Mouse (Mus musculus): ENCODE results near the gene Galnt7. TPM values are rescaled to one million over a fixed set of nuclear protein-coding genes. Genes with fewer than 3 reads are reported as not detected.
A peak's percentile ranks its signal among the peaks of the same experiment; 100 is the strongest.

The Galnt7 gene
- total and polyA plus RNA-seq, 3 experiments, result 26.7 to 33.5 (median 32.7) TPM

DNA sequence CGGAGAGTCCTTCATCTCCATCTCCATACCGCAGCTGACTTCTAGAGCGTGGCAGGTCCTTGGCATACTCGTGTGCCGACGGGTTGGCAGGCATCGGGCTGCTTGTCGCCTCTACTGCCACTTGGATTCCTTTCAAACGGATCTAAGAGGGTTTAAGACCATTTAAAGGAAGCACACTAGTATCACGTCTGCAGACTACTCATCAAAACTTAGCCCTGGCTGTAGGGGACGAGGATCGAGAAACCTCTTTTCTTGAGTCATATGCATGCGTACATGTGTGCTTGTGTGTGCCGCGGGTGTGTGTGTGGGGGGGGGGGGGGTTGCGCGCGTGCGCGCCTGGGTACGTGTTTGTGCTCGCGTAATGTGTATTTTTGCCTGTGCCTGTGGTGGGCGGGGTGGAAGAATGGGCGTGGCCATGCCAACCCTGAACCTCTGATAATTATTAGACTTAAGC lies 164.5 kb downstream of the Galnt7 start:
- DNase-seq (ENCODE audit: extremely low read depth), result peak; percentile 72
- Histone ChIP-seq H3K79me2 (replicated peaks; ENCODE audit: control insufficient read depth, extremely low read depth, insufficient read depth, poor library complexity, severe bottlenecking) (peaks cover 10% of the 10 kb centered on the region), H3K9me3 (replicated peaks; ENCODE audit: low read length) (no peaks in the 10 kb centered on the region), H3K27me3 (replicated peaks) (no peaks in the 10 kb centered on the region), H3K36me3 (replicated peaks in 1 of 2; ENCODE audit: control insufficient read depth in 1 of 2, insufficient read depth in 1 of 2, low read length in 1 of 2) (peaks cover 0 to 6% of the 10 kb centered on the region in 2 experiments), H3K4me2 (ENCODE audit: insufficient read depth, low read depth, poor library complexity, severe bottlenecking) (peak overlapping the region; percentile 43), H3K4me1 (ENCODE audit: control insufficient read depth in 1 of 2, insufficient read depth in 2 of 2) (peaks cover 3 to 18% of the 10 kb centered on the region in 2 experiments; a peak in 2 of 4 replicates), H3K4me3 (replicated peaks in 1 of 3; ENCODE audit: low read depth in 2 of 3, low read length in 2 of 3, poor library complexity in 1 of 3) (peak overlapping the region; percentile 85 to 94 (median 89)), H3K9ac (ENCODE audit: insufficient read depth, low read depth) (peak overlapping the region; percentile 92), H3K27ac (ENCODE audit: insufficient read depth, low read depth) (peak overlapping the region; percentile 76)
- dilution Hi-C loops (cut with MboI; ENCODE audit: extremely low pct_ligation_motif_present, extremely low pct_unique_long_range_greater_than_20kb, low sequenced_read_pairs) (no loop called here), in situ Hi-C loops (cut with MboI; ENCODE audit: low pct_ligation_motif_present, low pct_unique_long_range_greater_than_20kb, low sequenced_read_pairs) (no loop called here)
- no peak for TF ChIP-seq KAT2A (IDR thresholded peaks at IDR 0.05; ENCODE audit: insufficient replicate concordance, low read length)
- TF ChIP-seq ZC3H11A (IDR thresholded peaks at IDR 0.05; ENCODE audit: low read depth, low read length), result no peak
- TF ChIP-seq USF1 (IDR thresholded peaks at IDR 0.05; ENCODE audit: low read depth, low read length), result no peak
- 0 out of 2 replicates have a peak, but pooled peaks have one; percentile 12 for TF ChIP-seq MYC (IDR thresholded peaks at IDR 0.05; ENCODE audit: low read depth, low read length)
- 0 out of 2 replicates have a peak, but pooled peaks have one; percentile 70 for TF ChIP-seq MAZ (IDR thresholded peaks at IDR 0.05; ENCODE audit: low read depth, low read length)
- TF ChIP-seq MXI1 (IDR thresholded peaks at IDR 0.05; ENCODE audit: low read depth, low read length), result 0 out of 2 replicates have a peak, but pooled peaks have one; percentile 25
- TF ChIP-seq ZKSCAN1 (IDR thresholded peaks at IDR 0.05; ENCODE audit: borderline replicate concordance, low read depth, low read length), result no peak
- TF ChIP-seq BHLHE40 (IDR thresholded peaks at IDR 0.05; ENCODE audit: low read depth, low read length), result peak; percentile 87
- TF ChIP-seq POLR2A (IDR thresholded peaks at IDR 0.05; ENCODE audit: low read depth, low read length), result peak; percentile 52; the same call in 1 of the 2 replicates
- no peak for TF ChIP-seq CTCF (conservative IDR thresholded peaks at IDR 0.05 in 1 of 2, IDR thresholded peaks at IDR 0.05 in 1 of 2; ENCODE audit: low read depth in 2 of 2, low read length in 2 of 2)
- TF ChIP-seq MAX (IDR thresholded peaks at IDR 0.05; ENCODE audit: low read length), result peak; percentile 17; the same call in 1 of the 2 replicates
- no peak for TF ChIP-seq JUN (IDR thresholded peaks at IDR 0.05; ENCODE audit: insufficient read depth, low read depth, low read length)
- peak; percentile 81 for TF ChIP-seq NRF1 (IDR thresholded peaks at IDR 0.05; ENCODE audit: low read depth, low read length)
- TF ChIP-seq NELFE (IDR thresholded peaks at IDR 0.05; ENCODE audit: low read depth, low read length), result peak; percentile 48
- no peak for TF ChIP-seq ZMIZ1 (IDR thresholded peaks at IDR 0.05; ENCODE audit: low read depth, low read length)
- 0 out of 2 replicates have a peak, but pooled peaks have one; percentile 27 for TF ChIP-seq TCF12 (IDR thresholded peaks at IDR 0.05; ENCODE audit: low read depth, low read length)
- TF ChIP-seq MEF2A (IDR thresholded peaks at IDR 0.05; ENCODE audit: borderline replicate concordance, low read depth, low read length), result peak; percentile 73

DNA sequence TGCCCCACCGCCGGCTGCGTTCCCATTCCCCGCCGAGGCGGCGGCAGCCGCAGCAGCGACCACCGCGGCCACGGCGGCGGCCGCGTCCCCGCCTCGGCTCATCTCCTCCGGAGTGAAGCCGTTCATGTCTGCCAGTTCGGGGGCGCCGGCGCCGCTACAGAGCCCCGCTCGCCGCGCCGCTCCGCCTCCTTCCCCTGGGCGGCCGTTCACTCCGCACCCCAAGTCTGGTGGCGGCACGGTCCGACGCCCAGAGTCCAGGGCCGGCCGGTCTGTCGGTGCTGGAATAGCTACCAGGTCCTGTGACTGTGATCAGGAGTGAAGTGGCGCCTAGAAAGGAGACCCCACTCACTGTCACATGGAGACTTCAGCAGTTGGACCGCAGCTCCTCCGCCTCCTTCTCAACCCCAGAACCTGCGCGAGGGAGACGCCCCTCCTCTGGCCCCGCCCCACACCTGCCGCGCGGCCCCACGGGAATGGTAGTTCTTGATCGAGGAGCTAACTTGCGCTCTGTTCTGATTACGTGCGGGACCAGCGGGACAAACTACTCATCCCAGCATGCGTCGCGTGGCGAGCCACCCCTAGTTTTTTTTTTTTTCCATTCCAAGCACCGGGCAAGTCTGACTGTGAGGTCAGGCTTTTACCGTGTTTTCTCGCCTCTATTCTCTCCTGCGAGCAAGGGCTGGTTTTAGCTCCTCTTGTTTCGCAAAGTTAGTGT lies 165.2 kb downstream of the Galnt7 start, which contains the start of gene Sap30:
Gene Sap30, minus strand, starts transcription at position 420 of the 715 bp plus-strand sequence.
- H3K4me1 ChIP-seq (ENCODE audit: control insufficient read depth in 1 of 2, insufficient read depth in 2 of 2), result peaks cover 3 to 18% of the 10 kb centered on the region in 2 experiments; a peak in 2 of 4 replicates
- peak within 1 kb of the TSS; percentile 85 to 95 (median 89) for H3K4me3 ChIP-seq (replicated peaks in 1 of 3; ENCODE audit: low read depth in 2 of 3, low read length in 2 of 3, poor library complexity in 1 of 3)
- peak within 1 kb of the TSS; percentile 76 for H3K27ac ChIP-seq (ENCODE audit: insufficient read depth, low read depth)
- dilution Hi-C loops (cut with MboI; ENCODE audit: extremely low pct_ligation_motif_present, extremely low pct_unique_long_range_greater_than_20kb, low sequenced_read_pairs), result no loop called here
- peaks cover 0 to 7% of the 10 kb centered on the region in 2 experiments for H3K36me3 ChIP-seq (replicated peaks in 1 of 2; ENCODE audit: control insufficient read depth in 1 of 2, insufficient read depth in 1 of 2, low read length in 1 of 2)
- no peaks in the 10 kb centered on the region for H3K27me3 ChIP-seq (replicated peaks)
- peaks cover 10% of the 10 kb centered on the region for H3K79me2 ChIP-seq (replicated peaks; ENCODE audit: control insufficient read depth, extremely low read depth, insufficient read depth, poor library complexity, severe bottlenecking)
- peak within 1 kb of the TSS; percentile 81 for H3K4me2 ChIP-seq (ENCODE audit: insufficient read depth, low read depth, poor library complexity, severe bottlenecking)
- H3K9me3 ChIP-seq (replicated peaks; ENCODE audit: low read length), result no peaks in the 10 kb centered on the region
- H3K9ac ChIP-seq (ENCODE audit: insufficient read depth, low read depth), result peak within 1 kb of the TSS; percentile 92
- DNase-seq (ENCODE audit: extremely low read depth), result peak; percentile 97
- in situ Hi-C loops (cut with MboI; ENCODE audit: low pct_ligation_motif_present, low pct_unique_long_range_greater_than_20kb, low sequenced_read_pairs), result no loop called here
- no peak for TF ChIP-seq RAD21 (IDR thresholded peaks at IDR 0.05; ENCODE audit: low read depth, low read length)
- peak; percentile 50 for TF ChIP-seq NELFE (IDR thresholded peaks at IDR 0.05; ENCODE audit: low read depth, low read length)
- TF ChIP-seq ELF1 (IDR thresholded peaks at IDR 0.05; ENCODE audit: low read depth, low read length), result peak; percentile 39; the same call in 1 of the 2 replicates
- TF ChIP-seq MAFK (IDR thresholded peaks at IDR 0.05; ENCODE audit: insufficient replicate concordance, low read length), result no peak
- no peak for TF ChIP-seq RCOR1 (conservative IDR thresholded peaks at IDR 0.05; ENCODE audit: low read depth, low read length)
- TF ChIP-seq MXI1 (IDR thresholded peaks at IDR 0.05; ENCODE audit: low read depth, low read length), result peak; percentile 87
- TF ChIP-seq TBP (conservative IDR thresholded peaks at IDR 0.05; ENCODE audit: low read depth, low read length), result no peak; the same call in 1 of the 2 replicates
- peak; percentile 41; the same call in 1 of the 2 replicates for TF ChIP-seq GABPA (IDR thresholded peaks at IDR 0.05; ENCODE audit: insufficient replicate concordance, low read depth, low read length)
- no peak for TF ChIP-seq BHLHE40 (IDR thresholded peaks at IDR 0.05; ENCODE audit: low read depth, low read length)
- TF ChIP-seq KAT2A (IDR thresholded peaks at IDR 0.05; ENCODE audit: insufficient replicate concordance, low read length), result peak; percentile 89; the same call in 1 of the 2 replicates
- TF ChIP-seq MAZ (IDR thresholded peaks at IDR 0.05; ENCODE audit: low read depth, low read length), result 0 out of 2 replicates have a peak, but pooled peaks have one; percentile 39
- TF ChIP-seq CHD1 (IDR thresholded peaks at IDR 0.05; ENCODE audit: low read depth, low read length), result no peak
- no peak for TF ChIP-seq JUND (conservative IDR thresholded peaks at IDR 0.05; ENCODE audit: low read depth, low read length)
- no peak for TF ChIP-seq CTCF (conservative IDR thresholded peaks at IDR 0.05 in 1 of 2, IDR thresholded peaks at IDR 0.05 in 1 of 2; ENCODE audit: low read depth in 2 of 2, low read length in 2 of 2)
- TF ChIP-seq NRF1 (IDR thresholded peaks at IDR 0.05; ENCODE audit: low read depth, low read length), result peak; percentile 75
- peak; percentile 38; the same call in 1 of the 2 replicates for TF ChIP-seq TCF12 (IDR thresholded peaks at IDR 0.05; ENCODE audit: low read depth, low read length)
- no peak for TF ChIP-seq ZMIZ1 (IDR thresholded peaks at IDR 0.05; ENCODE audit: low read depth, low read length)
- TF ChIP-seq IRF4 (IDR thresholded peaks at IDR 0.05; ENCODE audit: low read depth, low read length), result peak; percentile 35; the same call in 1 of the 2 replicates
- no peak for TF ChIP-seq JUN (IDR thresholded peaks at IDR 0.05; ENCODE audit: insufficient read depth, low read depth, low read length)
- no peak for TF ChIP-seq POLR2AphosphoS2 (IDR thresholded peaks at IDR 0.05; ENCODE audit: low read depth, low read length)

Measured in CH12.LX (cell line).